Mouse (Mus musculus) myocyte (in vitro differentiated cells): ENCODE data around the gene Leng9. TPM values are rescaled to one million over a fixed set of nuclear protein-coding genes. Genes with fewer than 3 reads are reported as not detected.
A peak's percentile ranks its signal among the peaks of the same experiment; 100 is the strongest.

Experiments
- H3K27me3 ChIP-seq: one replicate; pipeline ENCODE4 v1.6.1; 2011; ENCODE audit not compliant: control insufficient read depth, insufficient read depth, insufficient read length
- H3K36me3 ChIP-seq: one replicate; pipeline ENCODE4 v1.6.1; 2011; ENCODE audit not compliant: control insufficient read depth, insufficient read depth
- H3K4me2 ChIP-seq: one replicate; pipeline ENCODE4 v1.6.1; 2011; ENCODE audit warnings: low read depth, control low read depth
- H3K4me3 ChIP-seq: one replicate; pipeline ENCODE4 v1.5.1; 2011; ENCODE audit warnings: mild to moderate bottlenecking, control low read depth, moderate library complexity
- H3K79me2 ChIP-seq: one replicate; pipeline ENCODE4 v1.6.1; 2011; ENCODE audit not compliant: control insufficient read depth, insufficient read depth
- H3ac ChIP-seq: one replicate; pipeline ENCODE4 v1.6.1; 2011; ENCODE audit not compliant: control insufficient read depth, insufficient read length
- CEBPB ChIP-seq: IDR thresholded peaks from 2 replicates; pipeline ENCODE4 v1.6.1; 2011; ENCODE audit warnings: mild to moderate bottlenecking, moderate library complexity; ENCODE audit not compliant: poor library complexity, insufficient read depth, severe bottlenecking
- E2F4 ChIP-seq: IDR thresholded peaks from one replicate; pipeline ENCODE4 v1.6.1; 2011; ENCODE audit warnings: mild to moderate bottlenecking, control low read depth, moderate library complexity; ENCODE audit not compliant: insufficient read depth
- MAX ChIP-seq: IDR thresholded peaks from one replicate; pipeline ENCODE4 v1.6.1; 2011; ENCODE audit warnings: low read depth, mild to moderate bottlenecking, control low read depth
- MYOD1 ChIP-seq, 3 experiments: IDR thresholded peaks; one replicate each; pipeline ENCODE4 v1.6.1; 2011; ENCODE audit warnings: control low read depth in 2 of 3, low read depth in 2 of 3, mild to moderate bottlenecking in 2 of 3, moderate library complexity in 1 of 3; ENCODE audit not compliant: insufficient read length in 2 of 3, control insufficient read depth in 1 of 3
- MYOG ChIP-seq, 3 experiments: IDR thresholded peaks; one replicate each; pipeline ENCODE4 v1.6.1; 2011; ENCODE audit warnings: control low read depth in 2 of 3, low read depth in 2 of 3, mild to moderate bottlenecking in 2 of 3; ENCODE audit not compliant: insufficient read length in 2 of 3, control insufficient read depth in 1 of 3, insufficient read depth in 1 of 3
- POLR2A ChIP-seq: IDR thresholded peaks from one replicate; pipeline ENCODE4 v1.6.1; 2011; ENCODE audit warnings: low read depth, mild to moderate bottlenecking, control low read depth, moderate library complexity; ENCODE audit not compliant: insufficient read length
- POLR2AphosphoS2 ChIP-seq: IDR thresholded peaks from one replicate; pipeline ENCODE4 v1.6.1; 2011; ENCODE audit warnings: low read depth, control low read depth; ENCODE audit not compliant: insufficient read length
- REST ChIP-seq: IDR thresholded peaks from one replicate; pipeline ENCODE4 v1.6.1; 2011; ENCODE audit warnings: mild to moderate bottlenecking, control low read depth, moderate library complexity; ENCODE audit not compliant: insufficient read depth, insufficient read length
- SRF ChIP-seq: IDR thresholded peaks from one replicate; pipeline ENCODE4 v1.6.1; 2011; ENCODE audit warnings: low read depth; ENCODE audit not compliant: control insufficient read depth, insufficient read length
- TCF12 ChIP-seq: IDR thresholded peaks from one replicate; pipeline ENCODE4 v1.6.1; 2011; ENCODE audit warnings: mild to moderate bottlenecking, control low read depth; ENCODE audit not compliant: poor library complexity, insufficient read depth, severe bottlenecking
- TCF3 ChIP-seq: IDR thresholded peaks from one replicate; pipeline ENCODE4 v1.6.1; 2011; ENCODE audit warnings: low read depth, control low read depth; ENCODE audit not compliant: insufficient read length
- USF1 ChIP-seq: IDR thresholded peaks from one replicate; pipeline ENCODE4 v1.6.1; 2011; ENCODE audit warnings: low read depth, mild to moderate bottlenecking, control low read depth, moderate library complexity
- polyA plus RNA-seq: library from polyadenylated mRNA; unstranded; fragments of >200 nt; fragmentation: generic; extraction: Trizol; gene quantifications from one replicate; pipeline ENCODE4 v1.2.1, GENCODE M21; 2012; ENCODE audit warnings: missing spikeins

Gene Leng9
- polyA plus RNA-seq, 1 experiment = 3.2 TPM

DNA sequence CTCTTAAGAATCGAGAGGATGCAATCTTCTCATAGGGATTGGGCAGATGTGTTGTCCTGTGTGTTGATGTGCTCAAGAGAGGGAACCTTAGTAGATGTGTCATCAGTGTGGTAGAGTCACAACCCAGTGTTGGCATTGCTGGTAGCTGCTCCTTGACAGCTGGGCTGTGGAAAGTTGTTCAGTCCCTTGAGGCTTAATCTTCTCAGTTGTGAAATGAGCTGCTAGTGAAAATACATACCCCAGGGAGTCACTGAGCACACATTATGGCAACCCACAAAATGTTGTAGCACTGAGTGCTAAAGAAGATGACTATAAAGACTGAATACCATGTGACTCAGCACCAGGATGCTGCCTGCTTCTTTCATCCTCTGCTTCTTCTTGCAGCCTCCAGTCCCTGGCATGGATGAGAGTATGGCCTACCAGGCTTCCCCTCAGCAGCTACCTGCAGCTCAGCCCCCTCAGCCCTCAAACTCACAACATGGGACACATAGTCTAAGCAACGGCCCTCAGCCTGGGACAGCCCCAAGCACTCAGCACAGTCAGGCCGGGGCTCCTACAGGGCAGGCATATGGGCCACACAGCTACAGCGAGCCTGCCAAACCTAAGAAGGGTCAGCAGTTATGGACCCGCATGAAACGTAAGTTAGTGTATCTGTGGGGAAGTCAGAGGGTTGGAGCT lies 8.4 kb downstream of the Leng9 start:
- Histone ChIP-seq H3K27me3 (no peaks in the 10 kb centered on the region), H3K36me3 (peaks cover 44% of the 10 kb centered on the region), H3K4me3 (no peak overlapping the region), H3ac (no peak overlapping the region), H3K79me2 (peaks cover 31% of the 10 kb centered on the region), H3K4me2 (no peak overlapping the region)
- TF ChIP-seq MAX = no peak
- no peak for TF ChIP-seq MYOD1 (IDR thresholded peaks at IDR 0.05; ENCODE audit: control insufficient read depth in 1 of 3, insufficient read length in 2 of 3, low read depth in 2 of 3)
- TF ChIP-seq REST = no peak
- TF ChIP-seq CEBPB = no peak
- TF ChIP-seq TCF12 = no peak
- TF ChIP-seq TCF3 = no peak
- TF ChIP-seq SRF = no peak
- TF ChIP-seq USF1 = no peak
- TF ChIP-seq E2F4 = no peak

DNA sequence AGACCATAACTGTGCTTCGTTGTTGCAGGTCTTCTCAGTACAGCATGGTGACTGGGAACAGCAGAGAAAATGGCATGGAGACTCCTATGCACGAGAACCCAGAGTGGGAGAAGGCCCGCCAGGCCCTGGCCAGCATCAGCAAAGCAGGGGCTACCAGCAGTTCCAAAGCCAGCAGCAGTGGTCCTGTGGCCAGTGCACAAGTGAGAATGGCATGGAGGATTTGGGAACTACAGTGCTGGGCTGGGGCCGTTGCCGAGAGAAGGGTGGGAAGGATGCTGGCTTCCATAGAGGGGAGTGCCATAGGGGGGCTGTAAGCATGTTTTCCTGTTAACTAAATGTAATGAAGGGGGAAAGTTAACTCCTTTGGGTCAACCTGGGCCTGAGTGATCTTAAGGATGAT lies 10.8 kb downstream of the Leng9 start:
- H3K27me3 ChIP-seq = no peaks in the 10 kb centered on the region
- H3K4me2 ChIP-seq = no peak overlapping the region
- peaks cover 35% of the 10 kb centered on the region for H3K36me3 ChIP-seq
- no peak overlapping the region for H3ac ChIP-seq
- TF ChIP-seq REST (no peak), CEBPB (no peak), SRF (no peak), MYOG (IDR thresholded peaks at IDR 0.05; ENCODE audit: control insufficient read depth in 1 of 3, insufficient read depth in 1 of 3, insufficient read length in 2 of 3, low read depth in 2 of 3) (no peak), POLR2A (no peak), MAX (no peak), TCF3 (no peak), USF1 (no peak), POLR2AphosphoS2 (no peak), TCF12 (no peak), MYOD1 (IDR thresholded peaks at IDR 0.05; ENCODE audit: control insufficient read depth in 1 of 3, insufficient read length in 2 of 3, low read depth in 2 of 3) (no peak)
- H3K4me3 ChIP-seq = no peak overlapping the region
- H3K79me2 ChIP-seq = peaks cover 31% of the 10 kb centered on the region

DNA sequence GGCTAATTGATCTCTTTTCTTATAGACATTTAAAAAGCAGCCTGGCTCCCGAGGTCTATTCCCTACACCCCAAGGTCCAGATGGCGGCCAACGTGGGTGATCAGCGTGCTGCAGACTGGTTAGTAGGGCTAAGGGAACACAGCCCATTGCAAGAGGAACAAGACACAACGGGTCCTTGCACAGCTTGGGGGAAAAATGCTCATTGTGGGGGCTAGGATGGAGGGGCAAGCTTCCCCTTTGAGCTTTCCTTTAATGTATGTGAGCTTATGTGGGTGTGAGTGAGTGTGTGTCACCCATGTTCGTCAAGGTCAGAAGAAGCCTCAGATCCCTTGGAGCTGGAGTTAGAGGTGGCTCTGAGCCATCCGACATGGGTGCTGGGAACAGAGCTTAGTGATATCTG lies 11.5 kb downstream of the Leng9 start:
- peak overlapping the region; percentile 82 for H3K4me2 ChIP-seq
- H3K27me3 ChIP-seq = no peaks in the 10 kb centered on the region
- H3K79me2 ChIP-seq = peaks cover 31% of the 10 kb centered on the region

DNA sequence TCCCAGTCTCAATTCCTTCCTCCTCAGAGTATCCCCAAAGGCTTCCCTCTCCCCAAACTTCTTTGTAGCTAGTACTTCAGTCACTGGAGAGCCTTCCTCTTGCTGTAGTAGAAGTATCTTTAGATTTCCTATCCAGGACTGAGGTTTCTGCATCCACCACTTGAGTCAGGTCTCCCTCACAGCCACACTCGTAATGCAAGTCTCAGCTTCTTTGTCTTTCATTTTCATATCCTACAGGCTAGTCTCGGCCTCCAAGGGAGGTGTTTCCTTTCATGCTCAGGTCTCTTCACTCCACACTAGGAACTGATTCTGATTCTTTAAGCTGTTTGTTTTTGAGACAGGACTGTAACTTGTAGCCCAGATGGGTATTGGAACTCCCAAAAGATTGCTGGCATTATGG lies 12.0 kb downstream of the Leng9 start:
- H3K4me3 ChIP-seq = peak overlapping the region; percentile 73
- TF ChIP-seq MAX (no peak), TCF12 (no peak), MYOG (IDR thresholded peaks at IDR 0.05; ENCODE audit: control insufficient read depth in 1 of 3, insufficient read depth in 1 of 3, insufficient read length in 2 of 3, low read depth in 2 of 3) (no peak), POLR2A (no peak), E2F4 (no peak), REST (no peak), TCF3 (no peak), SRF (no peak), USF1 (no peak), MYOD1 (IDR thresholded peaks at IDR 0.05; ENCODE audit: control insufficient read depth in 1 of 3, insufficient read length in 2 of 3, low read depth in 2 of 3) (no peak), POLR2AphosphoS2 (no peak), CEBPB (no peak)
- H3K27me3 ChIP-seq = no peaks in the 10 kb centered on the region
- peaks cover 29% of the 10 kb centered on the region for H3K36me3 ChIP-seq
- H3ac ChIP-seq = no peak overlapping the region
- peaks cover 31% of the 10 kb centered on the region for H3K79me2 ChIP-seq
- H3K4me2 ChIP-seq = peak overlapping the region; percentile 82

More for the DNA sequence above, 11.5 kb downstream of the Leng9 start:
- TF ChIP-seq SRF (no peak), TCF3 (no peak), MAX (no peak), POLR2AphosphoS2 (no peak), POLR2A (no peak), USF1 (no peak), REST (no peak), MYOG (IDR thresholded peaks at IDR 0.05; ENCODE audit: control insufficient read depth in 1 of 3, insufficient read depth in 1 of 3, insufficient read length in 2 of 3, low read depth in 2 of 3) (no peak), E2F4 (no peak), CEBPB (no peak), MYOD1 (IDR thresholded peaks at IDR 0.05; ENCODE audit: control insufficient read depth in 1 of 3, insufficient read length in 2 of 3, low read depth in 2 of 3) (no peak), TCF12 (no peak)
- Histone ChIP-seq H3K36me3 (peaks cover 29% of the 10 kb centered on the region), H3ac (no peak overlapping the region), H3K4me3 (no peak overlapping the region)
